ENCODE assay signal across 7 mouse cellular contexts in genomic region chr12:24650415-24651062, GRCm38 (mm10). TPM values are rescaled to one million over a fixed set of nuclear protein-coding genes. Genes with fewer than 3 reads are reported as not detected.
A peak's percentile ranks its signal among the peaks of the same experiment; 100 is the strongest.
DNase-seq lines count a peak whose midpoint lies in the region; ATAC-seq and TF ChIP-seq lines count a peak whose summit lies in the region.

No protein-coding gene starts in this region.

- peak overlapping the region; percentile 66 for H3K4me2 ChIP-seq in embryonic facial prominence, embryonic 13.5 days
- H3K4me2 ChIP-seq in neural tube, embryonic 12.5 days (replicated peaks) = peak overlapping the region; percentile 68

- no peaks in the 10 kb centered on the region for H3K27me3 ChIP-seq in embryonic facial prominence, embryonic 13.5 days
- 0 out of 2 replicates have a peak, but pooled peaks cover 5% of the 10 kb centered on the region for H3K27me3 ChIP-seq in neural tube, embryonic 12.5 days (replicated peaks)

- TF ChIP-seq CTCF in lung, adult 2 months (IDR thresholded peaks at IDR 0.05; ENCODE audit: insufficient read depth, low read length) = no peak

- intact Hi-C loops in gastrocnemius, postnatal 14 days (cut with DNase I; ENCODE audit: low total_unique reads) = no loop called here

- peak overlapping the region; percentile 83 for H3K4me3 ChIP-seq in lung, adult 2 months (replicated peaks; ENCODE audit: extremely low read depth, low read depth, low read length)
- peak overlapping the region; percentile 85 for H3K4me3 ChIP-seq in embryonic facial prominence, embryonic 13.5 days
- peak overlapping the region; percentile 85 for H3K4me3 ChIP-seq in neural tube, embryonic 12.5 days

- DNase-seq in lung, adult 2 months = no peak
- DNase-seq in lung, postnatal 10 days = no peak
- DNase-seq in hindlimb bud, embryonic 11.5 days (ENCODE audit: extremely low spot score, low read depth, low spot score) = peak; percentile 14
- DNase-seq in spleen, postnatal 4 days (ENCODE audit: low spot score in 2 of 2) = no peak
- DNase-seq in gastrocnemius, postnatal 14 days = no peak

- H3K9ac ChIP-seq in embryonic facial prominence, embryonic 13.5 days = peak overlapping the region; percentile 68
- peak overlapping the region; percentile 40; the same call in 1 of the 2 replicates for H3K9ac ChIP-seq in neural tube, embryonic 12.5 days

- 4% methylated on average over 22 of the region's 22 CpGs for WGBS in lung, adult 2 months
- 4% methylated on average over 22 of the region's 22 CpGs for WGBS in embryonic facial prominence, embryonic 13.5 days
- WGBS in neural tube, embryonic 12.5 days = 5% methylated on average over 22 of the region's 22 CpGs

- peaks cover 21% of the 10 kb centered on the region for H3K36me3 ChIP-seq in embryonic facial prominence, embryonic 13.5 days
- peaks cover 21% of the 10 kb centered on the region for H3K36me3 ChIP-seq in neural tube, embryonic 12.5 days

- H3K9me3 ChIP-seq in embryonic facial prominence, embryonic 13.5 days = no peaks in the 10 kb centered on the region
- no peaks in the 10 kb centered on the region for H3K9me3 ChIP-seq in neural tube, embryonic 12.5 days

- H3K27ac ChIP-seq in embryonic facial prominence, embryonic 13.5 days = peak overlapping the region; percentile 89
- H3K27ac ChIP-seq in neural tube, embryonic 12.5 days = no peak overlapping the region

- TF ChIP-seq POLR2A in lung, adult 2 months (IDR thresholded peaks at IDR 0.05; ENCODE audit: borderline replicate concordance, extremely low read depth, low read depth, low read length) = peak; percentile 71; the same call in 1 of the 2 replicates

- ATAC-seq in embryonic facial prominence, embryonic 13.5 days (ENCODE audit: insufficient number of reproducible peaks, insufficient read depth, low FRiP score, low TSS enrichment, low read depth) = no peak
- peak; percentile 5; the same call in 1 of the 2 replicates for ATAC-seq in neural tube, embryonic 12.5 days (ENCODE audit: low FRiP score, low read depth)

- H3K4me1 ChIP-seq in lung, adult 2 months (ENCODE audit: control insufficient read depth, insufficient read depth, low read length) = peaks cover 25% of the 10 kb centered on the region
- H3K4me1 ChIP-seq in embryonic facial prominence, embryonic 13.5 days = peaks cover 20% of the 10 kb centered on the region
- peaks cover 26% of the 10 kb centered on the region for H3K4me1 ChIP-seq in neural tube, embryonic 12.5 days

RNA-seq across cellular contexts. Expression of gene Klf11, which starts 0.5 kb away (rescaled TPM):
- 22.1 and 35.2 TPM in 2 replicates for polyA plus RNA-seq in lung, adult 2 months (2012; rRNA removed)
- polyA plus RNA-seq in embryonic facial prominence, embryonic 13.5 days (2015; fragmentation: Nextera tagmentation; extraction: Ambion mirVana) = 11.2 and 13.4 TPM in 2 replicates
- 15.5 and 16.3 TPM in 2 replicates for polyA plus RNA-seq in neural tube, embryonic 12.5 days (2016; fragmentation: Nextera tagmentation; extraction: Ambion mirVana)
- 1 to 10 TPM; 4.4 to 6.1 TPM for total RNA-seq in gastrocnemius, postnatal 14 days (2021)

RNA-seq across cellular contexts. Expression of gene Cys1, which starts 31.1 kb away (rescaled TPM):
- polyA plus RNA-seq in lung, adult 2 months (2012; rRNA removed) = 16.7 and 22.5 TPM in 2 replicates
- 3.8 and 4.0 TPM in 2 replicates for polyA plus RNA-seq in embryonic facial prominence, embryonic 13.5 days (2015; fragmentation: Nextera tagmentation; extraction: Ambion mirVana)
- 1.1 and 1.3 TPM in 2 replicates for polyA plus RNA-seq in neural tube, embryonic 12.5 days (2016; fragmentation: Nextera tagmentation; extraction: Ambion mirVana)
- 1 to 10 TPM; 6.8 to 7.5 TPM for total RNA-seq in gastrocnemius, postnatal 14 days (2021)

RNA-seq across cellular contexts. Expression of gene Rrm2, which starts 57.5 kb away (rescaled TPM):
- 1.6 and 2.1 TPM in 2 replicates for polyA plus RNA-seq in lung, adult 2 months (2012; rRNA removed)
- 214 and 235 TPM in 2 replicates for polyA plus RNA-seq in embryonic facial prominence, embryonic 13.5 days (2015; fragmentation: Nextera tagmentation; extraction: Ambion mirVana)
- polyA plus RNA-seq in neural tube, embryonic 12.5 days (2016; fragmentation: Nextera tagmentation; extraction: Ambion mirVana) = 261 and 262 TPM in 2 replicates
- total RNA-seq in gastrocnemius, postnatal 14 days (2021) = 1 to 10 TPM; 8.1 to 8.6 TPM

Comparison
In these comparisons a context has a peak if more than half of its experiments do, and no peak if none do; other contexts are left out.
1. RNA of gene Rrm2, which starts 57.5 kb away (polyA plus RNA-seq): 261 to 262 TPM in neural tube, embryonic 12.5 days and 214 to 235 TPM in embryonic facial prominence, embryonic 13.5 days; 1.6 to 2.1 TPM in lung, adult 2 months; every median in the first group is over 10 times any median in the second.
2. Peak in every context shown above with its lines, with median percentiles within 50 percentile points of each other: H3K4me3 ChIP-seq.